Mouse (Mus musculus) liver, postnatal 0 days (tissue): ENCODE results near the gene Tmem131l. TPM values are rescaled to one million over a fixed set of nuclear protein-coding genes. Genes with fewer than 3 reads are reported as not detected.
A peak's percentile ranks its signal among the peaks of the same experiment; 100 is the strongest.

Experiments used
- ATAC-seq: fragments of 200-750 bp; cut with Nextera tagmentation; 2 replicates; pipeline ENCODE4 v1.8.0; 2017; ENCODE audit warnings: mild to moderate bottlenecking, moderate library complexity
- DNase-seq: peaks from one replicate; pipeline ENCODE4 v3.0.0-alpha.2; 2016
- H3K27ac ChIP-seq: fragments of 300-500 bp; sonication (generic); 2 replicates; pipeline ENCODE4 v1.5.1; 2014; ENCODE audit warnings: antibody characterized with exemption, moderate library complexity, mild to moderate bottlenecking, low read depth
- H3K27me3 ChIP-seq: fragments of 300-500 bp; sonication (generic); 2 replicates; pipeline ENCODE4 v1.6.1; 2014; ENCODE audit warnings: low read length, control low read depth, mixed read lengths; ENCODE audit not compliant: insufficient read depth
- H3K36me3 ChIP-seq: fragments of 300-500 bp; sonication (generic); replicated peaks from 2 replicates; pipeline ENCODE4 v1.6.1; 2014; ENCODE audit warnings: mild to moderate bottlenecking, control low read depth, low read length, moderate library complexity, mixed read lengths; ENCODE audit not compliant: insufficient read depth
- H3K4me1 ChIP-seq: fragments of 300-500 bp; sonication (generic); 2 replicates; pipeline ENCODE4 v1.6.1; 2014; ENCODE audit warnings: antibody characterized with exemption, mild to moderate bottlenecking, control low read depth; ENCODE audit not compliant: insufficient read depth
- H3K4me2 ChIP-seq: fragments of 300-500 bp; sonication (generic); 2 replicates; pipeline ENCODE4 v1.6.1; 2014; ENCODE audit warnings: low read depth, mild to moderate bottlenecking, low read length, moderate library complexity, mixed read lengths
- H3K4me3 ChIP-seq: fragments of 300-500 bp; sonication (generic); 2 replicates; pipeline ENCODE4 v1.5.1; 2014; ENCODE audit warnings: low read depth, low read length
- H3K9ac ChIP-seq: fragments of 300-500 bp; sonication (generic); replicated peaks from 2 replicates; pipeline ENCODE4 v1.6.1; 2014; ENCODE audit warnings: mild to moderate bottlenecking, moderate library complexity
- H3K9me3 ChIP-seq: fragments of 300-500 bp; sonication (generic); 2 replicates; pipeline ENCODE4 v1.6.1; 2016; ENCODE audit warnings: mild to moderate bottlenecking, control low read depth, low read length, mixed read lengths
- CTCF ChIP-seq: sonication (generic); IDR thresholded peaks from 2 replicates; pipeline ENCODE4 v1.5.1; 2016; ENCODE audit warnings: antibody characterized with exemption, low read depth
- EP300 ChIP-seq: IDR thresholded peaks from 2 replicates; pipeline ENCODE4 v1.6.1; 2016; ENCODE audit warnings: antibody characterized with exemption, low read depth, mild to moderate bottlenecking
- WGBS: fragments of 180-500 bp; shearing (Covaris S2); extraction: QIAGEN DNeasy Blood & Tissue Kit; methylation state at CpG from one replicate; pipeline ENCODE4 v1.1.7; 2014; ENCODE audit not compliant: insufficient replicate concordance; 5-methylcytosine and 5-hydroxymethylcytosine counted together
- polyA plus RNA-seq: library from polyadenylated mRNA; unstranded; fragments of >200 nt; fragmentation: Nextera tagmentation; extraction: Ambion mirVana; gene quantifications from 2 replicates; pipeline ENCODE4 v1.2.1, GENCODE M21; 2015

Gene Tmem131l
- polyA plus RNA-seq, 1 experiment from 2014 or later, result 19.1 TPM

GRCm38 (mm10) chr3:84077505-84077904 lies 37.5 kb upstream of the Tmem131l start:
- Histone ChIP-seq H3K9me3 (no peaks in the 10 kb centered on the region), H3K27me3 (no peaks in the 10 kb centered on the region), H3K4me1 (peaks cover 2% of the 10 kb centered on the region; the same call in 1 of the 2 replicates), H3K4me2 (no peak overlapping the region), H3K4me3 (no peak overlapping the region), H3K36me3 (no peaks in the 10 kb centered on the region), H3K27ac (no peak overlapping the region), H3K9ac (no peak overlapping the region)
- no peak for TF ChIP-seq CTCF
- TF ChIP-seq EP300, result no peak
- DNase-seq (no peak), ATAC-seq (no peak)
- 82% methylated on average over 4 of the region's 4 CpGs for WGBS

GRCm38 (mm10) chr3:84076543-84077332 lies 36.8 kb upstream of the Tmem131l start:
- no peak for DNase-seq
- H3K27me3 ChIP-seq, result no peaks in the 10 kb centered on the region
- no peak overlapping the region for H3K4me2 ChIP-seq
- no peaks in the 10 kb centered on the region for H3K9me3 ChIP-seq
- 70% methylated on average over 13 of the region's 13 CpGs for WGBS
- no peak for ATAC-seq
- no peak overlapping the region for H3K27ac ChIP-seq
- no peaks in the 10 kb centered on the region for H3K36me3 ChIP-seq
- H3K4me3 ChIP-seq, result no peak overlapping the region
- H3K9ac ChIP-seq, result no peak overlapping the region
- peaks cover 2% of the 10 kb centered on the region; the same call in 1 of the 2 replicates for H3K4me1 ChIP-seq
- TF ChIP-seq EP300 (no peak), CTCF (0 out of 2 replicates have a peak, but pooled peaks have one; percentile 16)

GRCm38 (mm10) chr3:84075516-84075915 lies 35.5 kb upstream of the Tmem131l start:
- TF ChIP-seq EP300 (no peak), CTCF (no peak)
- WGBS, result 60% methylated on average over 4 of the region's 4 CpGs
- Histone ChIP-seq H3K36me3 (no peaks in the 10 kb centered on the region), H3K4me3 (no peak overlapping the region), H3K9me3 (no peaks in the 10 kb centered on the region), H3K27me3 (no peaks in the 10 kb centered on the region), H3K9ac (no peak overlapping the region), H3K27ac (no peak overlapping the region), H3K4me2 (no peak overlapping the region), H3K4me1 (peaks cover 2% of the 10 kb centered on the region; the same call in 1 of the 2 replicates)
- ATAC-seq, result no peak
- DNase-seq, result no peak

GRCm38 (mm10) chr3:84074777-84075176 lies 34.8 kb upstream of the Tmem131l start:
- H3K27me3 ChIP-seq, result no peaks in the 10 kb centered on the region
- 57% methylated on average over 2 of the region's 2 CpGs for WGBS
- H3K4me1 ChIP-seq, result peaks cover 4% of the 10 kb centered on the region; the same call in 1 of the 2 replicates
- ATAC-seq (no peak), DNase-seq (no peak)
- H3K36me3 ChIP-seq, result no peaks in the 10 kb centered on the region
- no peak overlapping the region for H3K9ac ChIP-seq
- no peak overlapping the region for H3K27ac ChIP-seq
- TF ChIP-seq CTCF, result no peak
- no peak for TF ChIP-seq EP300
- no peak overlapping the region for H3K4me2 ChIP-seq
- H3K4me3 ChIP-seq, result no peak overlapping the region
- H3K9me3 ChIP-seq, result no peaks in the 10 kb centered on the region

- no peak overlapping the region for H3K4me2 ChIP-seq
- 13% methylated on average over 2 of the region's 2 CpGs for WGBS
- H3K4me1 ChIP-seq, result peaks cover 7% of the 10 kb centered on the region; the same call in 1 of the 2 replicates
- ATAC-seq, result no peak
- H3K27me3 ChIP-seq, result no peaks in the 10 kb centered on the region
- no peak overlapping the region for H3K9ac ChIP-seq
- H3K9me3 ChIP-seq, result no peaks in the 10 kb centered on the region
- H3K27ac ChIP-seq, result no peak overlapping the region
- H3K4me3 ChIP-seq, result no peak overlapping the region
- H3K36me3 ChIP-seq, result no peaks in the 10 kb centered on the region
- no peak for DNase-seq
- TF ChIP-seq EP300 (no peak), CTCF (peak; percentile 40; the same call in 1 of the 2 replicates)
Observed at GRCm38 (mm10) chr3:84071641-84072040, 31.7 kb upstream of the Tmem131l start.

- ATAC-seq, result no peak
- Histone ChIP-seq H3K27me3 (no peaks in the 10 kb centered on the region), H3K36me3 (no peaks in the 10 kb centered on the region), H3K4me2 (no peak overlapping the region), H3K4me3 (no peak overlapping the region), H3K9me3 (no peaks in the 10 kb centered on the region), H3K27ac (no peak overlapping the region), H3K9ac (no peak overlapping the region), H3K4me1 (0 out of 2 replicates have a peak, but pooled peaks cover 7% of the 10 kb centered on the region)
- 85% methylated on average over 8 of the region's 8 CpGs for WGBS
- TF ChIP-seq EP300, result no peak
- no peak for TF ChIP-seq CTCF
- no peak for DNase-seq
Observed at GRCm38 (mm10) chr3:84070811-84071210, 30.8 kb upstream of the Tmem131l start.
